Mouse (Mus musculus): ENCODE data around the gene Tmc6. TPM values are rescaled to one million over a fixed set of nuclear protein-coding genes. Genes with fewer than 3 reads are reported as not detected.

Tmc6 gene
- polyA plus RNA-seq, 1 experiment from 2014 or later: 3.9 TPM

DNA sequence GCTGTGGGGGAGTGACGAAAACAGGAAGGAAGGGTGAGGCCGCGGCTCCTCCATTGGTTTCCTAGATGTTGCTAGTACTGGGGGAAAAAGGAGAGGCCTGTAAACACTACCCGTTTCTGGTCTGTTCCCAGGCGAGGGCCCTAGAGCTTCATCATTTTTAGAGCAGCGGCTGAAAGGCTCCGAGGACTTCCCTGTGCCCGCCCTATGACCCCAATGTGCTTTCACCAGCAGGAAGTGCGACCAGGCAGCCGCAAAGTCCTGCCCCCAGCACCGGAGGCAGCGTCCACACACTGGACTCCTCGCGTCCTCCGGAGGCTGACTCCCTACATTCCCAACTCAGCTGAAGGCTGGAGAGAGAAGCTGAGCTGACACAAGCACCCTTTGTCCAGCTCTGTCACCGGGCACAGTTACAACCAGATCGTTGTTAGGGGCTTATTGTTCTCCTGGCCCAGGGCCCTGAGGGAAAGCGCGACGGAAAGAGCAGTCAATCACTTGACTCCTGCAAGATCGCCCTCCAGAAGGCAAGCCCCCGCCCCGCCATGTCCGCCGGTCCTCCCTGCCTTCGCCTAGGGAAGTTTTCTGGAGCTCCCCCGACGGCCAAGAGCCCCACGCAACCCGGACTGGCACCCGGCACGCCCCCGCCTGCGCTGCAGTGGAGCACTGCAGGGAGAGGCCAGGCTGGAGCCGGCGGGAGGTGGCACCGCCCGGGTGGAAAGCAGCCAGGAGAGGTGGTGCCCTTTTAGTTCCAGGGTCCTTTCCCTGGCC, 2.4 kb downstream of the Tmc6 start:
- WGBS: 3% methylated on average over 34 of the region's 38 CpGs
- Histone ChIP-seq H3K9ac (replicated peaks; ENCODE audit: low read depth, low read length) (peak overlapping the region; percentile 2; the same call in 1 of the 2 replicates), H3K27ac (ENCODE audit: low read depth, low read length) (peak overlapping the region; percentile 61), H3K27me3 (ENCODE audit: control insufficient read depth, insufficient read depth, low read length) (no peaks in the 10 kb centered on the region; the same call in 1 of the 2 replicates), H3K9me3 (ENCODE audit: control insufficient read depth, low read length) (no peaks in the 10 kb centered on the region), H3K4me2 (ENCODE audit: low read depth, low read length) (peak overlapping the region; percentile 41), H3K4me3 (ENCODE audit: low read depth, low read length) (peak overlapping the region; percentile 24), H3K4me1 (ENCODE audit: control insufficient read depth, insufficient read depth, low read length) (peaks cover 27% of the 10 kb centered on the region), H3K36me3 (ENCODE audit: control insufficient read depth, insufficient read depth, low read length) (no peaks in the 10 kb centered on the region)
- peak; percentile 33; the same call in 1 of the 2 replicates for ATAC-seq (ENCODE audit: low read depth)

DNA sequence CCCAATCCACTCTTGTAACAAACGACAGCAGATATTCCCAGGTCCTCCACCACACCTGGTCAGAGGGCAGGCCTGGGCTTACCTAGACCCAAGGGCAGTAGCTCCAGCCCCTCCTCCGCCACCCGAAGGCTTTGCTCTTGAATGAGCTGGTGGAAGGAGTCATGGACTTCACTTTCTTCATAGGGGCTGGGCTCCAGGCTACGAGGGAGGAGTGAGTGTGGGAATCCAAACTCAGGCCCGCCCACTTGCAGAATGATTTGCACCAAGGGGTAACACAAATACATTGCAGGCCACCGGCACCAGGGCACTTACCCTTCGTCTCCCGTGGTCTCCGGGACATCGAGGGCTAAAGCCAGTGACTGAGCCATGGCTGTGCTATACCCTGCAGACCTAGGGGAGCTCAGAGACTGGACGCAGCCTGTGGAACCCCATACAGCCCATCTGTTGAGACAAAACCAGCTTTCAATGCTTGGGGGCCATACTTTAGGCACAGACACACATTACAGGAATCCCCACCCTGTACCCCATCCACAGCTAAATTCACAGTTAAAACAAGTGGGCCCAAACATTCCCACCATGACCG, 3.1 kb downstream of the Tmc6 start:
- Histone ChIP-seq H3K27ac (ENCODE audit: low read depth, low read length) (peak overlapping the region; percentile 61), H3K4me1 (ENCODE audit: control insufficient read depth, insufficient read depth, low read length) (peaks cover 27% of the 10 kb centered on the region), H3K4me2 (ENCODE audit: low read depth, low read length) (peak overlapping the region; percentile 22; the same call in 1 of the 2 replicates), H3K27me3 (ENCODE audit: control insufficient read depth, insufficient read depth, low read length) (no peaks in the 10 kb centered on the region; the same call in 1 of the 2 replicates), H3K4me3 (ENCODE audit: low read depth, low read length) (no peak overlapping the region), H3K9me3 (ENCODE audit: control insufficient read depth, low read length) (no peaks in the 10 kb centered on the region), H3K9ac (replicated peaks; ENCODE audit: low read depth, low read length) (no peak overlapping the region), H3K36me3 (ENCODE audit: control insufficient read depth, insufficient read depth, low read length) (no peaks in the 10 kb centered on the region)
- 46% methylated on average over 12 of the region's 12 CpGs for WGBS
- ATAC-seq (ENCODE audit: low read depth): no peak

- H3K27me3 ChIP-seq (ENCODE audit: control insufficient read depth, insufficient read depth, low read length): no peaks in the 10 kb centered on the region; the same call in 1 of the 2 replicates
- WGBS: 93% methylated on average over 11 of the region's 11 CpGs
- no peak for ATAC-seq (ENCODE audit: low read depth)
- H3K4me3 ChIP-seq (ENCODE audit: low read depth, low read length): no peak overlapping the region
- H3K4me1 ChIP-seq (ENCODE audit: control insufficient read depth, insufficient read depth, low read length): peaks cover 22% of the 10 kb centered on the region
- no peak overlapping the region for H3K9ac ChIP-seq (replicated peaks; ENCODE audit: low read depth, low read length)
- no peak overlapping the region for H3K27ac ChIP-seq (ENCODE audit: low read depth, low read length)
- no peaks in the 10 kb centered on the region for H3K36me3 ChIP-seq (ENCODE audit: control insufficient read depth, insufficient read depth, low read length)
- no peak overlapping the region for H3K4me2 ChIP-seq (ENCODE audit: low read depth, low read length)
- H3K9me3 ChIP-seq (ENCODE audit: control insufficient read depth, low read length): no peaks in the 10 kb centered on the region
Measured at GRCm38 (mm10) chr11:117778031-117778430, 4.0 kb downstream of the Tmc6 start.

DNA sequence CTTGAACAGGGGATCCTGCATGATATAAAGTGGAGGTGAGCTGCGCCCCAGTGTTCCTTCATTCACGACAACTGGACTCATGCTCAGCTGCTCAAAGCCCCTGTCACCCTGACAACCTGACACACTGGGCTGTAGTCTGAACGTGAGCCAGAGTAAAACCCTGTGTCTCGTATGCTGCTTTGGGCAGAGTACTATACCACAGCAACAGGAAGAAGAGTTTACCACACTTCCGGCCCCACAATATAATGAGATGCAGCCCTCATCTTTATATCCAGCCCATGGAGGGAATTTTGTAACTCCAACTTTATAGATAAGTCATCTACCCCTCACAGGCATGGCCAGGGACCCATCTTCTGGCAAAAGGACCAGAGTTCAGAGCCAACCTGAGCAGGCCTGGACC, 4.9 kb downstream of the Tmc6 start:
- Histone ChIP-seq H3K27me3 (ENCODE audit: control insufficient read depth, insufficient read depth, low read length) (no peaks in the 10 kb centered on the region; the same call in 1 of the 2 replicates), H3K4me3 (ENCODE audit: low read depth, low read length) (no peak overlapping the region), H3K4me1 (ENCODE audit: control insufficient read depth, insufficient read depth, low read length) (peaks cover 18% of the 10 kb centered on the region), H3K9ac (replicated peaks; ENCODE audit: low read depth, low read length) (no peak overlapping the region), H3K4me2 (ENCODE audit: low read depth, low read length) (no peak overlapping the region), H3K27ac (ENCODE audit: low read depth, low read length) (no peak overlapping the region), H3K36me3 (ENCODE audit: control insufficient read depth, insufficient read depth, low read length) (no peaks in the 10 kb centered on the region), H3K9me3 (ENCODE audit: control insufficient read depth, low read length) (no peaks in the 10 kb centered on the region)
- ATAC-seq (ENCODE audit: low read depth): no peak
- 86% methylated on average over 5 of the region's 5 CpGs for WGBS

- Histone ChIP-seq H3K4me3 (ENCODE audit: low read depth, low read length) (no peak overlapping the region), H3K27me3 (ENCODE audit: control insufficient read depth, insufficient read depth, low read length) (no peaks in the 10 kb centered on the region; the same call in 1 of the 2 replicates), H3K4me2 (ENCODE audit: low read depth, low read length) (no peak overlapping the region), H3K9me3 (ENCODE audit: control insufficient read depth, low read length) (no peaks in the 10 kb centered on the region), H3K9ac (replicated peaks; ENCODE audit: low read depth, low read length) (no peak overlapping the region), H3K36me3 (ENCODE audit: control insufficient read depth, insufficient read depth, low read length) (no peaks in the 10 kb centered on the region), H3K4me1 (ENCODE audit: control insufficient read depth, insufficient read depth, low read length) (peaks cover 17% of the 10 kb centered on the region), H3K27ac (ENCODE audit: low read depth, low read length) (no peak overlapping the region)
- WGBS: 80% methylated on average over 14 of the region's 14 CpGs
- no peak for ATAC-seq (ENCODE audit: low read depth)
Measured at GRCm38 (mm10) chr11:117776085-117776792, 5.8 kb downstream of the Tmc6 start.

GRCm38 (mm10) chr11:117775540-117775939, 6.5 kb downstream of the Tmc6 start:
- H3K9ac ChIP-seq (replicated peaks; ENCODE audit: low read depth, low read length): no peak overlapping the region
- 93% methylated on average over 13 of the region's 13 CpGs for WGBS
- ATAC-seq (ENCODE audit: low read depth): no peak

DNA sequence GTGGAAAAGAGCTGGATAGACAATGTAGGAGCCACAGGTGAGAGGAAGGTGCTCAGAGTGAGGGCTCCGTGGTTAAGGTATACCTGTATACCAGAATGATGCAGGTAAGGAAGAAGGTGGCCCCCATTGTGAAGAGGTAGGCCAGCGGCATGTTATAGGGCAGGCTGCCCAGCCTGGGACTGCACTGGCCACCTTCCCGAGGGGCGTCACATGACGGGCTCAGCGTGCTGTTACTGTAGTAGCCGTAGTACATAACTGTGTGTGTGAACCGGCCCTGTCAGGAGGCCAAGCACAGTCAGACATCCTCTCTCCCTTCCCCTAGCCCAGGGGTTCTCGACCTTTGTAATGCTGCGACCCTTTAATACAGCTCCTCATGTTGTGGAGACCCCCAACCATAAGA, 7.1 kb downstream of the Tmc6 start:
- H3K4me2 ChIP-seq (ENCODE audit: low read depth, low read length): no peak overlapping the region
- peaks cover 6% of the 10 kb centered on the region; the same call in 1 of the 2 replicates for H3K4me1 ChIP-seq (ENCODE audit: control insufficient read depth, insufficient read depth, low read length)
- no peak overlapping the region for H3K9ac ChIP-seq (replicated peaks; ENCODE audit: low read depth, low read length)
- ATAC-seq (ENCODE audit: low read depth): no peak
- H3K4me3 ChIP-seq (ENCODE audit: low read depth, low read length): no peak overlapping the region
- no peaks in the 10 kb centered on the region; the same call in 1 of the 2 replicates for H3K27me3 ChIP-seq (ENCODE audit: control insufficient read depth, insufficient read depth, low read length)
- no peak overlapping the region for H3K27ac ChIP-seq (ENCODE audit: low read depth, low read length)
- 93% methylated on average over 10 of the region's 10 CpGs for WGBS
- H3K36me3 ChIP-seq (ENCODE audit: control insufficient read depth, insufficient read depth, low read length): no peaks in the 10 kb centered on the region
- H3K9me3 ChIP-seq (ENCODE audit: control insufficient read depth, low read length): no peaks in the 10 kb centered on the region

More at GRCm38 (mm10) chr11:117775540-117775939, 6.5 kb downstream of the Tmc6 start:
- H3K4me1 ChIP-seq (ENCODE audit: control insufficient read depth, insufficient read depth, low read length): peaks cover 12% of the 10 kb centered on the region
- no peaks in the 10 kb centered on the region for H3K9me3 ChIP-seq (ENCODE audit: control insufficient read depth, low read length)
- H3K4me3 ChIP-seq (ENCODE audit: low read depth, low read length): no peak overlapping the region
- H3K27me3 ChIP-seq (ENCODE audit: control insufficient read depth, insufficient read depth, low read length): no peaks in the 10 kb centered on the region; the same call in 1 of the 2 replicates
- no peak overlapping the region for H3K27ac ChIP-seq (ENCODE audit: low read depth, low read length)
- H3K4me2 ChIP-seq (ENCODE audit: low read depth, low read length): no peak overlapping the region
- no peaks in the 10 kb centered on the region for H3K36me3 ChIP-seq (ENCODE audit: control insufficient read depth, insufficient read depth, low read length)

DNA sequence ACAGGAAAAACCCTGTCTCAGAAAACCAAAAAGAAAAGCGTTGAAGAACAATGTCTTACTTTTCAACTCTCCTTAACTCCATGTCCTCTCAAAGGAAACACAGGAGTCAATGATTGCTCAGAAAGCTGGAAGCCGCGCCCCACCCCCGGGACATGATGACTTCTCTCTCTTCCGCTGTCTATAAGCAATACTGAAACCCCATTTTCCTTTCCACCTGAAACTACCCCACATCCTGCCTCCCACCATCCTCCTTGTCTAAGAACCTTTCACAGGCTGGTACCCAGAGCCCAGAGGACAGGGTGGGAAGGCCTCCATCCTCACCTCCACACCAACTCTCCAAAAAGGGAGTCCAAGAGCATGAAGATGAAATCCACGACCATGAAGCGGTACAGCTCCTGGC, 9.6 kb downstream of the Tmc6 start:
- no peak overlapping the region for H3K4me2 ChIP-seq (ENCODE audit: low read depth, low read length)
- no peak for ATAC-seq (ENCODE audit: low read depth)
- no peaks in the 10 kb centered on the region for H3K9me3 ChIP-seq (ENCODE audit: control insufficient read depth, low read length)
- H3K27me3 ChIP-seq (ENCODE audit: control insufficient read depth, insufficient read depth, low read length): no peaks in the 10 kb centered on the region
- H3K36me3 ChIP-seq (ENCODE audit: control insufficient read depth, insufficient read depth, low read length): no peaks in the 10 kb centered on the region
- H3K4me3 ChIP-seq (ENCODE audit: low read depth, low read length): no peak overlapping the region
- no peak overlapping the region for H3K9ac ChIP-seq (replicated peaks; ENCODE audit: low read depth, low read length)
- H3K4me1 ChIP-seq (ENCODE audit: control insufficient read depth, insufficient read depth, low read length): 0 out of 2 replicates have a peak, but pooled peaks cover 3% of the 10 kb centered on the region
- no peak overlapping the region for H3K27ac ChIP-seq (ENCODE audit: low read depth, low read length)
- WGBS: 94% methylated on average over 7 of the region's 7 CpGs
